Mouse (Mus musculus) liver, embryonic 14 days (tissue): ENCODE results near the gene Hhatl. TPM values are rescaled to one million over a fixed set of nuclear protein-coding genes. Genes with fewer than 3 reads are reported as not detected.

ENCODE experiments used
- polyA plus RNA-seq: library from polyadenylated mRNA; depleted of rRNA; stranded (reverse); fragments of >200 nt; gene quantifications from 2 replicates; pipeline ENCODE4 v1.2.3, GENCODE M21; 2012; rRNA removed

Gene Hhatl
- 0.01 and 0.07 TPM in 2 replicates for polyA plus RNA-seq

GRCm38 (mm10) chr9:121791757-121792521, at the start of gene Hhatl:
Gene Hhatl (minus strand): TSS chr9:121792507.

GRCm38 (mm10) chr9:121838829-121839621, 46.7 kb upstream of the Hhatl start, which contains the start of gene Ccdc13:
Gene Ccdc13 (minus strand): TSS chr9:121839461.

GRCm38 (mm10) chr9:121777484-121778065, 14.7 kb downstream of the Hhatl start, which contains the start of gene Klhl40:
Gene Klhl40 (plus strand): TSS chr9:121777607.

GRCm38 (mm10) chr9:121759091-121760081, 32.9 kb downstream of the Hhatl start, which contains the start of gene Zfp651:
Gene Zfp651 (plus strand): TSS chr9:121759330.

Other genes starting within 250 kb of the Hhatl start
- 0.05 TPM in 1 of 2 replicates, not detected in the other for gene Lyzl4, start 150.4 kb downstream of the Hhatl start, polyA plus RNA-seq
- 0.17 and 0.18 TPM in 2 replicates for gene Vipr1, start 149.8 kb downstream of the Hhatl start, polyA plus RNA-seq
- 1.5 and 2.2 TPM in 2 replicates for gene Sec22c, start 87.0 kb downstream of the Hhatl start, polyA plus RNA-seq
- gene Ss18l2, start 82.2 kb downstream of the Hhatl start, polyA plus RNA-seq: 24.9 and 27.6 TPM in 2 replicates
- gene Nktr, start 73.3 kb downstream of the Hhatl start, polyA plus RNA-seq: 37.1 and 44.9 TPM in 2 replicates
- 1.9 TPM in 2 replicates for gene Zfp651, start 33.2 kb downstream of the Hhatl start, polyA plus RNA-seq
- 0.19 TPM in 1 of 2 replicates, not detected in the other for gene Klhl40, start 14.9 kb downstream of the Hhatl start, polyA plus RNA-seq
- not detected in 2 replicates for gene Ccdc13, start 47.0 kb upstream of the Hhatl start, polyA plus RNA-seq
- 24.5 and 25.4 TPM in 2 replicates for gene Higd1a, start 65.9 kb upstream of the Hhatl start, polyA plus RNA-seq
- 0.15 and 0.26 TPM in 2 replicates for gene Ackr2, start 105.8 kb upstream of the Hhatl start, polyA plus RNA-seq
- gene Cyp8b1, start 123.8 kb upstream of the Hhatl start, polyA plus RNA-seq: 0.49 and 0.73 TPM in 2 replicates
- 0.10 and 0.12 TPM in 2 replicates for gene Fam198a, start 158.5 kb upstream of the Hhatl start, polyA plus RNA-seq
- 1.8 and 2.1 TPM in 2 replicates for gene Pomgnt2, start 204.6 kb upstream of the Hhatl start, polyA plus RNA-seq